Mouse (Mus musculus): ENCODE measurements around the gene Gm10803. TPM values are rescaled to one million over a fixed set of nuclear protein-coding genes. Genes with fewer than 3 reads are reported as not detected.

Gene Gm10803
- polyA plus RNA-seq, 1 experiment from 2014 or later = not detected

DNA sequence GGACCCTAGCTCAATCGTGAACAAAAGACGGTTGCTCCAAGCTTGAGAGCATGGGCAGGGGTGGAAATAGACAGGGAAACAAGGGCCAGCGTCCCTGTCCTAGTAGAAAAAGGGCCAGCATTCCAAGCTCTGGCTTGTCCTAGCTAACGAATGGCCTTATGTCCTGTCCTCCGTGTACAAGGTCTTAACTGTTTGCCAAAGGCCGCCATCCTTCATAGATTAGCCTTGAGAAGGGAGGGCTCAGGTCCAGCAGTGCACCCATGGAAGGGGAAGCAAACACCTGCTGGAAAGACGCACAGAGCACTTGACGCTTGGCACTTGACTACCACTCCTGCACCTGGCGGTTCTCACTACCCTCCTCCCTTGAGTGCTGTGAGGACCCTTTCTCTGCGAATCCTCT, 32.8 kb downstream of the Gm10803 start:
- no peak overlapping the region for H3K4me2 ChIP-seq
- ATAC-seq (replicated peaks) = no peak
- H3K4me3 ChIP-seq = no peak overlapping the region

DNA sequence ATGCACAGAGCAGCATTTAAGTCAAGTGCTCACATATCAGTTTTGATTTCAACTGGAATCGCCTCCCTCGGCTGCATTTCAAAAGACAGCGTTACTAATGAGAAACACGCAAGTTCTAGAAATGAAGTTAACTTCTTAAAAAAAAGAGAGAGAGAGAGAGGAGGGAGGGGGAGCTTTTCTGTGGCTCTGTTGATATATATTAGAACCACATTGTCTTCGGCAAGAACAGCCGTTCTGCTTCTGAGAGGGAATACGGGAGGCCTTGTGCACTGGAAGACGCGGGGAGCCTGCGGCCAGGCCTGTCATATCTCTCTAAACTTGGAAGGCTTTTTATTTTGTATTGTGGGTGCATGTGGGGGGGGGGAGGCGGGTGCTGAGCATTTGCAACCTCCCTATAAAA, 36.8 kb downstream of the Gm10803 start:
- Histone ChIP-seq H3K4me3 (no peak overlapping the region), H3K4me2 (no peak overlapping the region), H3K27ac (no peak overlapping the region), H3K36me3 (replicated peaks) (no peaks in the 10 kb centered on the region), H3K9ac (no peak overlapping the region), H3K27me3 (replicated peaks) (no peaks in the 10 kb centered on the region), H3K4me1 (peaks cover 4% of the 10 kb centered on the region; the same call in 1 of the 2 replicates), H3K9me3 (no peaks in the 10 kb centered on the region)
- WGBS = 74% methylated on average over 11 of the region's 11 CpGs
- no peak for ATAC-seq (replicated peaks)

More for the DNA sequence above, 32.8 kb downstream of the Gm10803 start:
- H3K36me3 ChIP-seq (replicated peaks) = no peaks in the 10 kb centered on the region
- no peak overlapping the region for H3K9ac ChIP-seq
- WGBS = 79% methylated on average over 10 of the region's 10 CpGs
- H3K4me1 ChIP-seq = peaks cover 4% of the 10 kb centered on the region; the same call in 1 of the 2 replicates
- no peaks in the 10 kb centered on the region for H3K27me3 ChIP-seq (replicated peaks)
- no peaks in the 10 kb centered on the region for H3K9me3 ChIP-seq
- no peak overlapping the region for H3K27ac ChIP-seq

- Histone ChIP-seq H3K27ac (no peak overlapping the region), H3K36me3 (replicated peaks) (no peaks in the 10 kb centered on the region), H3K9ac (no peak overlapping the region), H3K4me2 (no peak overlapping the region), H3K4me3 (no peak overlapping the region), H3K27me3 (replicated peaks) (no peaks in the 10 kb centered on the region), H3K9me3 (no peaks in the 10 kb centered on the region), H3K4me1 (peaks cover 4% of the 10 kb centered on the region; the same call in 1 of the 2 replicates)
- no peak for ATAC-seq (replicated peaks)
- WGBS = 67% methylated on average over 9 of the region's 9 CpGs
These were observed 39.4 kb downstream of the Gm10803 start for GRCm38 (mm10) chr2:93599731-93600130.

DNA sequence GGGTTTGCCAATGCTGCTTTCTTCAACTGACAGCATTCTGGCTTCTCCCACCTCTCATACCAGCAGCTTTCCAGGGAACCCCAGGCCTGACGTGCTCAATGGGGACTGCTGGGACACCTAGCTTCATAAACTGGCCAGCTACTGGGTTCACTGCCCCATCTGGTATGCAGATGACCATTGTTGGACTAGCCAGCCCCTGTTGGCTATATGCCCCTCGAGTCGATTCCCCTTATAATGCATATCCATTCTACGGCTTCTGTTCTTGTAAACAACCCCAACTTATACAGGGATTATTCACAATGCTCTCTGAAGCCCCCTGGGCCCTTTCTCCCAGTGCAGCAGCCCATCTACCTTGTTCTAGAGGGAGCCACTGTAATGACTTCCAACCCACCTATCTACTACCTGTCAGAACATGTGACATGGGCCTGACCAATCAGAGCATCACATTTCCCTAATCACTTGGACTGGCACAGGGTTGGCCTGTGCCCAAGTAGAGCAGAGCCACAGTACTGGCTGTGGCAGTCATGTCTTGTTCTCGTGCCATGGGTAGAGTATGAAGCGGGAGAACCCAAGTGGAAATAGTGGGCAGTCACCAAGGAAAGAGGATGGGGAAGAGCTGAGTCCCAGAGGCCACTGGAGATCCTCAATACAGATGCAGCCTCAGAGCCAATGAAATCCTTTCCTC, 44.4 kb downstream of the Gm10803 start:
- Histone ChIP-seq H3K27ac (no peak overlapping the region), H3K9ac (no peak overlapping the region), H3K4me2 (no peak overlapping the region), H3K4me3 (no peak overlapping the region), H3K9me3 (no peaks in the 10 kb centered on the region), H3K4me1 (no peaks in the 10 kb centered on the region), H3K36me3 (replicated peaks) (no peaks in the 10 kb centered on the region), H3K27me3 (replicated peaks) (no peaks in the 10 kb centered on the region)
- no peak for ATAC-seq (replicated peaks)
- WGBS = 86% methylated on average over 6 of the region's 6 CpGs

DNA sequence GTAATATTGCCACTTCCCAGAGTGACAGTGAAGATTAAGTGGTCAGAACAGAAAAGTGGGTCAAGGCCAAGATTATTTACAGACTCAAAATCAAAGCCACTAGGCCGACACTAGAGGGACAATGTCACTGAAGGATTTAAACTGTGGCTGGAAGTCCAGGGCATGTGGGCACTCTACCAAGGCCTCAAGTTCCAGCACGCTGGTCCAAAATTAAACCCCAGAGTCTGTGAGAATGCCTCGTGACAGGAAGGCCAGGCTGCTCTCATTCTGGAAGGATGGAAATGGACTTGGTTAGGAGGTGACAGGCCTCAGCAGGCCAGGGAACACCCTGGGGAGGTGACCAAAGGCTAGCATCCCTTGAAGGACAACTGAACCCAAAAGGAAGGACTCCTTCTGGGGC, 48.4 kb downstream of the Gm10803 start:
- no peaks in the 10 kb centered on the region for H3K9me3 ChIP-seq
- H3K9ac ChIP-seq = no peak overlapping the region
- H3K4me2 ChIP-seq = no peak overlapping the region
- no peak overlapping the region for H3K27ac ChIP-seq
- ATAC-seq (replicated peaks) = no peak
- no peaks in the 10 kb centered on the region for H3K4me1 ChIP-seq
- no peaks in the 10 kb centered on the region for H3K36me3 ChIP-seq (replicated peaks)
- no peaks in the 10 kb centered on the region for H3K27me3 ChIP-seq (replicated peaks)
- 83% methylated on average over 3 of the region's 3 CpGs for WGBS
- H3K4me3 ChIP-seq = no peak overlapping the region

GRCm38 (mm10) chr2:93613020-93613419, 52.7 kb downstream of the Gm10803 start:
- Histone ChIP-seq H3K4me3 (no peak overlapping the region), H3K4me2 (no peak overlapping the region), H3K36me3 (replicated peaks) (no peaks in the 10 kb centered on the region), H3K9ac (no peak overlapping the region), H3K9me3 (no peaks in the 10 kb centered on the region), H3K4me1 (no peaks in the 10 kb centered on the region), H3K27ac (no peak overlapping the region), H3K27me3 (replicated peaks) (peaks cover 9% of the 10 kb centered on the region; the same call in 1 of the 2 replicates)
- 92% methylated on average over 7 of the region's 7 CpGs for WGBS
- no peak for ATAC-seq (replicated peaks)

Other genes starting within 250 kb of the Gm10803 start
- 20.1 and 22.6 TPM in 2 replicates for gene Tspan18, start 226.1 kb upstream of the Gm10803 start, polyA plus RNA-seq (2015; fragmentation: Nextera tagmentation; extraction: Ambion mirVana)
- 22.1 and 24.8 TPM in 2 replicates for gene Cd82, start 97.4 kb upstream of the Gm10803 start, polyA plus RNA-seq (2015; fragmentation: Nextera tagmentation; extraction: Ambion mirVana)
- gene Alx4, start 81.8 kb downstream of the Gm10803 start, polyA plus RNA-seq (2015; fragmentation: Nextera tagmentation; extraction: Ambion mirVana) = 0.84 and 1.0 TPM in 2 replicates

Measured in midbrain, embryonic 15.5 days (tissue).